Mouse (Mus musculus) bone marrow, adult 2 months (tissue): ENCODE measurements around the gene Parp14.

ENCODE experiments used
- CTCF ChIP-seq: fragments of 200-500 bp; IDR thresholded peaks from 2 replicates; pipeline ENCODE4 v1.5.1; 2011; ENCODE audit warnings: low read length, control low read depth; ENCODE audit not compliant: control insufficient read depth, insufficient read depth
- POLR2A ChIP-seq: fragments of 200-500 bp; IDR thresholded peaks from 2 replicates; pipeline ENCODE4 v1.6.1; 2011; ENCODE audit warnings: low read depth, mild to moderate bottlenecking, control low read depth, low read length, borderline replicate concordance; ENCODE audit not compliant: control insufficient read depth

- TF ChIP-seq CTCF (no peak), POLR2A (no peak)
These were observed 730 bp downstream of the Parp14 start for GRCm38 (mm10) chr16:35870581-35871047.
